Mouse (Mus musculus) kidney, adult 2 months (tissue): Measurements from ENCODE around the gene Fancl.

Experiments
- CTCF ChIP-seq: fragments of 200-500 bp; conservative IDR thresholded peaks from 2 replicates; pipeline ENCODE4 v1.5.1; 2011; ENCODE audit warnings: low read depth, mild to moderate bottlenecking, control low read depth, low read length, moderate library complexity, mixed read lengths; ENCODE audit not compliant: insufficient read depth, insufficient read length
- POLR2A ChIP-seq: fragments of 200-500 bp; IDR thresholded peaks from one replicate; pipeline ENCODE4 v1.6.1; 2011; ENCODE audit warnings: low read depth, low read length, control low read depth

DNA sequence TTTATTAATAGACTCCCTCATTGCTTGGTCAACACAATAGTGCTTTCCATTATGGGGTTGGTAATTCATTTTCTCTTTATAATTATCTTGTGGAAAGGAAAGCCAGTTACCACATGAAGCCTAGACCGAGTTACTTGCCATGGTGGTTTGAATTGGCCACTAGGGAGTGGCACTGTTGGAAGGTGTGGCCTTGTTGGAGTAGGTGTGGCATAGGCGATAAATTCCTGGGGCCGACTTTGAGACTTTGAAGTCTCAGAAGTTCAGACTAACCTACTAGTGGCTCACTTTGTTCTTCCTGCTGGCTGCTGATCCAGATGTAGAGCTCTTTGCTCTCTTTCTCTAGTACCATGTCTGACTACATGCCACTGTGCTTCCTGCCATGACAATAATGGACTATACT is 63.9 kb downstream of the Fancl start:
- TF ChIP-seq CTCF = no peak
- no peak for TF ChIP-seq POLR2A
